Mouse (Mus musculus) neutrophil, adult 5-6 weeks (primary cell): ENCODE results near the gene Pdhx. TPM values are rescaled to one million over a fixed set of nuclear protein-coding genes. Genes with fewer than 3 reads are reported as not detected.

Source experiments
- total RNA-seq: library from RNA; stranded (forward); fragments of 200-1000 nt; gene quantifications from 2 replicates; pipeline ENCODE4 v1.2.3, GENCODE M21; 2017

Pdhx gene
- total RNA-seq, 1 experiment from 2014 or later, result 13.6 TPM

Other genes starting within 250 kb of the Pdhx start
- gene Cd44, start 171.8 kb downstream of the Pdhx start, total RNA-seq, result 533 and 558 TPM in 2 replicates
- gene Apip, start 162 bp upstream of the Pdhx start, total RNA-seq, result 8.4 and 9.5 TPM in 2 replicates
- 1.2 and 2.7 TPM in 2 replicates for gene Ehf, start 229.8 kb upstream of the Pdhx start, total RNA-seq